ENCODE assay signal across 7 mouse cellular contexts in genomic region chr7:49778904-49779615, GRCm38 (mm10). TPM values are rescaled to one million over a fixed set of nuclear protein-coding genes. Genes with fewer than 3 reads are reported as not detected.
A peak's percentile ranks its signal among the peaks of the same experiment; 100 is the strongest.
DNase-seq lines count a peak whose midpoint lies in the region; ATAC-seq and TF ChIP-seq lines count a peak whose summit lies in the region.

No protein-coding gene starts in this region.

- intact Hi-C loops in left cerebral cortex, postnatal 4 days (cut with DNase I) = no loop called here
- intact Hi-C loops in left cerebral cortex, postnatal 10 days (cut with DNase I) = loop anchor here (5.0 kb wide), 1 partner anchor 143 kb away; no protein-coding TSS in a partner anchor

- H3K27ac ChIP-seq in bone marrow, adult 2 months (ENCODE audit: control insufficient read depth, insufficient read depth, low read depth, low read length, poor library complexity) = no peak overlapping the region
- H3K27ac ChIP-seq in forebrain, embryonic 13.5 days = peak overlapping the region; percentile 66
- peak overlapping the region; percentile 86 for H3K27ac ChIP-seq in midbrain, embryonic 15.5 days

- H3K36me3 ChIP-seq in forebrain, embryonic 13.5 days (ENCODE audit: poor library complexity, severe bottlenecking) = peaks cover 21% of the 10 kb centered on the region
- peaks cover 6% of the 10 kb centered on the region; the same call in 1 of the 2 replicates for H3K36me3 ChIP-seq in midbrain, embryonic 15.5 days (replicated peaks)

- no peak for TF ChIP-seq CTCF in bone marrow, adult 2 months (IDR thresholded peaks at IDR 0.05; ENCODE audit: control insufficient read depth, insufficient read depth, low read length)

- WGBS in bone marrow, adult 2 months = 38% methylated on average over 12 of the region's 12 CpGs
- WGBS in forebrain, embryonic 13.5 days = 77% methylated on average over 12 of the region's 12 CpGs
- WGBS in midbrain, embryonic 15.5 days = 75% methylated on average over 12 of the region's 12 CpGs

- peak overlapping the region; percentile 65 for H3K4me2 ChIP-seq in forebrain, embryonic 13.5 days
- H3K4me2 ChIP-seq in midbrain, embryonic 15.5 days = peak overlapping the region; percentile 76

- peak; percentile 25 to 32 for DNase-seq in left cerebral cortex, adult 18-20 months (ENCODE audit: low spot score in 2 of 2)
- no peak for DNase-seq in left cerebral cortex, postnatal 4 days
- DNase-seq in left cerebral cortex, postnatal 10 days (ENCODE audit: extremely low spot score in 1 of 2, low spot score in 2 of 2) = peak; percentile 13 to 47
- DNase-seq in adrenal gland, postnatal 4 days (ENCODE audit: low spot score in 2 of 2) = no peak

- no peaks in the 10 kb centered on the region; the same call in none of the 2 replicates for H3K4me1 ChIP-seq in bone marrow, adult 2 months (ENCODE audit: control insufficient read depth, insufficient read depth, low read length)
- peaks cover 18% of the 10 kb centered on the region for H3K4me1 ChIP-seq in forebrain, embryonic 13.5 days
- H3K4me1 ChIP-seq in midbrain, embryonic 15.5 days = peaks cover 14% of the 10 kb centered on the region

- TF ChIP-seq POLR2A in bone marrow, adult 2 months (IDR thresholded peaks at IDR 0.05; ENCODE audit: borderline replicate concordance, control insufficient read depth, low read depth, low read length) = no peak

- H3K4me3 ChIP-seq in bone marrow, adult 2 months (replicated peaks; ENCODE audit: control insufficient read depth, low read depth, low read length) = peak overlapping the region; percentile 89
- H3K4me3 ChIP-seq in forebrain, embryonic 13.5 days = peak overlapping the region; percentile 63
- H3K4me3 ChIP-seq in midbrain, embryonic 15.5 days = peak overlapping the region; percentile 74

- H3K9ac ChIP-seq in forebrain, embryonic 13.5 days = peak overlapping the region; percentile 72
- H3K9ac ChIP-seq in midbrain, embryonic 15.5 days = peak overlapping the region; percentile 47

- no peaks in the 10 kb centered on the region for H3K9me3 ChIP-seq in forebrain, embryonic 13.5 days (replicated peaks)
- H3K9me3 ChIP-seq in midbrain, embryonic 15.5 days = no peaks in the 10 kb centered on the region

- peak; percentile 14 for ATAC-seq in forebrain, embryonic 13.5 days
- ATAC-seq in midbrain, embryonic 15.5 days (replicated peaks) = peak; percentile 25; the same call in 1 of the 2 replicates

- 0 out of 2 replicates have a peak, but pooled peaks cover 4% of the 10 kb centered on the region for H3K27me3 ChIP-seq in forebrain, embryonic 13.5 days
- H3K27me3 ChIP-seq in midbrain, embryonic 15.5 days (replicated peaks) = no peaks in the 10 kb centered on the region

RNA-seq across cellular contexts. Expression of gene Prmt3, which starts 0.9 kb away (rescaled TPM):
- 10 to 100 TPM; 34.6 to 36.5 TPM for total RNA-seq in left cerebral cortex, adult 18-20 months (2021)
- total RNA-seq in left cerebral cortex, postnatal 4 days (2021) = 10 to 100 TPM; 47.5 to 49.2 TPM
- 9.0 and 14.6 TPM in 2 replicates for polyA plus RNA-seq in bone marrow, adult 2 months (2011; ENCODE audit: insufficient read depth, insufficient read length, low replicate concordance, missing spikeins)
- 47.6 and 53.3 TPM in 2 replicates for polyA plus RNA-seq in forebrain, embryonic 13.5 days (2015; fragmentation: Nextera tagmentation; extraction: Ambion mirVana)
- total RNA-seq in left cerebral cortex, postnatal 10 days (2021) = 10 to 100 TPM; 33.4 to 38.5 TPM
- 46.9 and 48.3 TPM in 2 replicates for polyA plus RNA-seq in midbrain, embryonic 15.5 days (2015; fragmentation: Nextera tagmentation; extraction: Ambion mirVana)
- 10 to 100 TPM; 39.4 to 41.1 TPM for total RNA-seq in adrenal gland, postnatal 4 days (2021)

RNA-seq across cellular contexts. Expression of gene Htatip2, which starts 20.1 kb away (rescaled TPM):
- 10 to 100 TPM; 15.5 to 17.5 TPM for total RNA-seq in left cerebral cortex, adult 18-20 months (2021)
- total RNA-seq in left cerebral cortex, postnatal 4 days (2021) = 1 to 10 TPM; 4.7 to 5.5 TPM
- 22.5 and 30.4 TPM in 2 replicates for polyA plus RNA-seq in bone marrow, adult 2 months (2011; ENCODE audit: insufficient read depth, insufficient read length, low replicate concordance, missing spikeins)
- polyA plus RNA-seq in forebrain, embryonic 13.5 days (2015; fragmentation: Nextera tagmentation; extraction: Ambion mirVana) = 1.7 and 2.3 TPM in 2 replicates
- total RNA-seq in left cerebral cortex, postnatal 10 days (2021) = 1 to 10 TPM; 7.0 to 8.1 TPM
- polyA plus RNA-seq in midbrain, embryonic 15.5 days (2015; fragmentation: Nextera tagmentation; extraction: Ambion mirVana) = 3.0 and 3.5 TPM in 2 replicates
- total RNA-seq in adrenal gland, postnatal 4 days (2021) = 10 to 100 TPM; 21.1 to 21.2 TPM

Comparison
In these comparisons a context has a peak if more than half of its experiments do, and no peak if none do; other contexts are left out.
1. DNase-seq: peak in left cerebral cortex, adult 18-20 months (2 of 2) and left cerebral cortex, postnatal 10 days (2 of 2); none in left cerebral cortex, postnatal 4 days (single experiment) and adrenal gland, postnatal 4 days (0 of 2).
2. Peak in every context shown above with its lines, with median percentiles within 50 percentile points of each other: H3K4me3 ChIP-seq.